Mouse (Mus musculus) heart, adult 18-20 months (tissue): ENCODE measurements around the gene Ddx46. TPM values are rescaled to one million over a fixed set of nuclear protein-coding genes. Genes with fewer than 3 reads are reported as not detected.

Experiments used
- DNase-seq, 2 experiments: peaks; one replicate each; pipeline ENCODE4 v3.0.0; 2021 to 2022; ENCODE audit warnings: mixed read lengths in 1 of 2
- total RNA-seq, 2 experiments: library from RNA; stranded (reverse); gene quantifications; 2 replicates each; pipeline ENCODE4 v1.2.3; 2021

Gene Ddx46
- total RNA-seq, 2 experiments from 2014 or later = 19.2 to 22.3 TPM

- no peak for DNase-seq
Observed at GRCm38 (mm10) chr13:55721995-55722394, 87.2 kb downstream of the Ddx46 start.

- peak in 1 of 2 experiments; percentile 17 for DNase-seq
Observed at GRCm38 (mm10) chr13:55726598-55727119, 91.8 kb downstream of the Ddx46 start.

- peak; percentile 89 to 92 for DNase-seq
Observed at GRCm38 (mm10) chr13:55727120-55727838, 92.5 kb downstream of the Ddx46 start, which contains the start of gene Pcbd2. Gene Pcbd2, plus strand, starts transcription at chr13:55727368.

GRCm38 (mm10) chr13:55727839-55728238 lies 93.0 kb downstream of the Ddx46 start:
- DNase-seq = peak; percentile 81 to 86

- no peak for DNase-seq
Observed at GRCm38 (mm10) chr13:55730716-55731115, 95.9 kb downstream of the Ddx46 start.

Other genes starting within 250 kb of the Ddx46 start
- gene Slc34a1, start 236.8 kb upstream of the Ddx46 start, total RNA-seq = not detected
- not detected for gene Pfn3, start 219.8 kb upstream of the Ddx46 start, total RNA-seq
- not detected for gene F12, start 208.2 kb upstream of the Ddx46 start, total RNA-seq
- gene Grk6, start 190.0 kb upstream of the Ddx46 start, total RNA-seq = 10 to 100 TPM; 13.9 to 17.1 TPM
- gene Prr7, start 170.8 kb upstream of the Ddx46 start, total RNA-seq = under 1 TPM; 0.45 to 0.82 TPM
- 1 to 10 TPM; 5.7 to 6.4 TPM for gene Dbn1, start 146.9 kb upstream of the Ddx46 start, total RNA-seq
- gene Pdlim7, start 121.4 kb upstream of the Ddx46 start, total RNA-seq = 10 to 100 TPM; 42.2 to 46.6 TPM
- gene Dok3, start 105.7 kb upstream of the Ddx46 start, total RNA-seq = 1 to 10 TPM; 1.6 to 3.3 TPM
- gene Ddx41, start 98.4 kb upstream of the Ddx46 start, total RNA-seq = 10 to 100 TPM; 11.6 to 13.8 TPM
- 10 to 100 TPM; 11.7 to 14.3 TPM for gene Fam193b, start 63.9 kb upstream of the Ddx46 start, total RNA-seq
- 100 to 1,000 TPM in 1 of 2 experiments, 10 to 100 TPM in 1; 87.3 to 109 TPM for gene Tmed9, start 61.3 kb upstream of the Ddx46 start, total RNA-seq
- gene B4galt7, start 35.1 kb upstream of the Ddx46 start, total RNA-seq = 1 to 10 TPM; 8.3 to 9.4 TPM
- gene Caml, start 12.0 kb upstream of the Ddx46 start, total RNA-seq = 10 to 100 TPM; 11.6 to 11.7 TPM
- gene B230219D22Rik, start 58.1 kb downstream of the Ddx46 start, total RNA-seq = 10 to 100 TPM; 38.0 to 39.3 TPM
- 10 to 100 TPM; 43.7 to 48.5 TPM for gene Txndc15, start 79.6 kb downstream of the Ddx46 start, total RNA-seq
- gene Pcbd2, start 92.3 kb downstream of the Ddx46 start, total RNA-seq = 10 to 100 TPM; 51.3 to 56.3 TPM
- under 1 TPM; 0.20 to 0.21 TPM for gene Catsper3, start 149.5 kb downstream of the Ddx46 start, total RNA-seq
- not detected for gene Pitx1, start 201.2 kb downstream of the Ddx46 start, total RNA-seq